Mouse (Mus musculus) gastrocnemius, postnatal 25 days (tissue): ENCODE data around the gene Alppl2. TPM values are rescaled to one million over a fixed set of nuclear protein-coding genes. Genes with fewer than 3 reads are reported as not detected.

ENCODE experiments used
- DNase-seq: peaks from one replicate; pipeline ENCODE4 v3.0.0; 2022
- long read RNA-seq, 2 experiments: library from polyadenylated mRNA; stranded (forward); transcript quantifications; one replicate each; pipeline ENCODE4 v2.0.0; 2021
- total RNA-seq, 2 experiments: library from RNA; stranded (reverse); gene quantifications; 1 replicate in 1 of 2; 2 replicates in 1 of 2; pipeline ENCODE4 v1.2.3; 2021

The Alppl2 gene
- not detected for total RNA-seq
- long read RNA-seq, experiment 1 = 0 reads
- long read RNA-seq, experiment 2 = 0 reads

- DNase-seq = no peak
These were observed at the start of gene Alppl2 for GRCm38 (mm10) chr1:87089828-87090227. Alppl2 (minus strand) TSS chr1:87089928.

- DNase-seq = no peak
These were observed 42.1 kb upstream of the Alppl2 start for GRCm38 (mm10) chr1:87131803-87132202.

GRCm38 (mm10) chr1:87127206-87128030 lies 37.7 kb upstream of the Alppl2 start:
- DNase-seq = no peak

- DNase-seq = no peak
These were observed 34.9 kb upstream of the Alppl2 start, which contains the start of gene Akp3 for GRCm38 (mm10) chr1:87124673-87125072. Akp3 (plus strand) TSS chr1:87124973.

- no peak for DNase-seq
These were observed 25.1 kb upstream of the Alppl2 start for GRCm38 (mm10) chr1:87114784-87115183.

GRCm38 (mm10) chr1:87111719-87112354 lies 22.1 kb upstream of the Alppl2 start:
- DNase-seq = no peak

- DNase-seq = no peak
These were observed 18.8 kb upstream of the Alppl2 start for GRCm38 (mm10) chr1:87108564-87108963.

- no peak for DNase-seq
These were observed 16.8 kb upstream of the Alppl2 start for GRCm38 (mm10) chr1:87106536-87106935.

GRCm38 (mm10) chr1:87103936-87104335 lies 14.2 kb upstream of the Alppl2 start:
- DNase-seq = no peak

- DNase-seq = no peak
These were observed 12.4 kb upstream of the Alppl2 start for GRCm38 (mm10) chr1:87102114-87102513.

GRCm38 (mm10) chr1:87101411-87101810 lies 11.7 kb upstream of the Alppl2 start, which contains the start of gene Alpi:
Alpi (minus strand) TSS chr1:87101606.
- no peak for DNase-seq

- DNase-seq = peak; percentile 48
These were observed 8.7 kb upstream of the Alppl2 start for GRCm38 (mm10) chr1:87098358-87098975.

GRCm38 (mm10) chr1:87095642-87096041 lies 5.9 kb upstream of the Alppl2 start:
- DNase-seq = no peak

- no peak for DNase-seq
These were observed 477 bp downstream of the Alppl2 start for GRCm38 (mm10) chr1:87089251-87089650.

GRCm38 (mm10) chr1:87086964-87087363 lies 2.8 kb downstream of the Alppl2 start:
- DNase-seq = no peak

- DNase-seq = no peak
These were observed 3.5 kb downstream of the Alppl2 start for GRCm38 (mm10) chr1:87086196-87086595.

GRCm38 (mm10) chr1:87073776-87074175 lies 16.0 kb downstream of the Alppl2 start:
- no peak for DNase-seq

GRCm38 (mm10) chr1:87070720-87071119 lies 19.0 kb downstream of the Alppl2 start:
- no peak for DNase-seq

- no peak for DNase-seq
These were observed 28.8 kb downstream of the Alppl2 start for GRCm38 (mm10) chr1:87060913-87061312.

- DNase-seq = no peak
These were observed 30.6 kb downstream of the Alppl2 start for GRCm38 (mm10) chr1:87059042-87059665.

GRCm38 (mm10) chr1:87057075-87057474 lies 32.7 kb downstream of the Alppl2 start:
- DNase-seq = no peak

GRCm38 (mm10) chr1:87051369-87051768 lies 38.4 kb downstream of the Alppl2 start:
- DNase-seq = no peak
